Mouse (Mus musculus): ENCODE results near the gene Cdk17.

The Cdk17 gene

GRCm38 (mm10) chr10:93160807-93161510 is at the start of gene Cdk17:
Gene Cdk17, plus strand, starts transcription at chr10:93160875.
- no peak for DNase-seq (ENCODE audit: low read depth, low spot score)

GRCm38 (mm10) chr10:93111412-93111811 is 49.3 kb upstream of the Cdk17 start:
- DNase-seq (ENCODE audit: low read depth, low spot score), result no peak

GRCm38 (mm10) chr10:93112021-93112420 is 48.7 kb upstream of the Cdk17 start:
- DNase-seq (ENCODE audit: low read depth, low spot score), result no peak

- no peak for DNase-seq (ENCODE audit: low read depth, low spot score)
Measured at GRCm38 (mm10) chr10:93113968-93114367, 46.7 kb upstream of the Cdk17 start.

GRCm38 (mm10) chr10:93114782-93115181 is 45.9 kb upstream of the Cdk17 start:
- no peak for DNase-seq (ENCODE audit: low read depth, low spot score)

- DNase-seq (ENCODE audit: low read depth, low spot score), result no peak
Measured at GRCm38 (mm10) chr10:93115743-93116142, 44.9 kb upstream of the Cdk17 start.

- no peak for DNase-seq (ENCODE audit: low read depth, low spot score)
Measured at GRCm38 (mm10) chr10:93116636-93117035, 44.0 kb upstream of the Cdk17 start.

GRCm38 (mm10) chr10:93119809-93120208 is 40.9 kb upstream of the Cdk17 start:
- no peak for DNase-seq (ENCODE audit: low read depth, low spot score)

GRCm38 (mm10) chr10:93121262-93121860 is 39.3 kb upstream of the Cdk17 start:
- DNase-seq (ENCODE audit: low read depth, low spot score), result no peak

- peak; percentile 61 for DNase-seq (ENCODE audit: low read depth, low spot score)
Measured at GRCm38 (mm10) chr10:93122399-93123184, 38.1 kb upstream of the Cdk17 start.

- peak; percentile 48 for DNase-seq (ENCODE audit: low read depth, low spot score)
Measured at GRCm38 (mm10) chr10:93123310-93123709, 37.4 kb upstream of the Cdk17 start.

GRCm38 (mm10) chr10:93123957-93124613 is 36.6 kb upstream of the Cdk17 start:
- DNase-seq (ENCODE audit: low read depth, low spot score), result peak; percentile 95

GRCm38 (mm10) chr10:93126025-93126424 is 34.6 kb upstream of the Cdk17 start:
- DNase-seq (ENCODE audit: low read depth, low spot score), result no peak

- DNase-seq (ENCODE audit: low read depth, low spot score), result no peak
Measured at GRCm38 (mm10) chr10:93128566-93128965, 32.1 kb upstream of the Cdk17 start.

- DNase-seq (ENCODE audit: low read depth, low spot score), result no peak
Measured at GRCm38 (mm10) chr10:93129345-93129744, 31.3 kb upstream of the Cdk17 start.

- no peak for DNase-seq (ENCODE audit: low read depth, low spot score)
Measured at GRCm38 (mm10) chr10:93129904-93130455, 30.7 kb upstream of the Cdk17 start.

GRCm38 (mm10) chr10:93130456-93130940 is 30.2 kb upstream of the Cdk17 start:
- DNase-seq (ENCODE audit: low read depth, low spot score), result no peak

- no peak for DNase-seq (ENCODE audit: low read depth, low spot score)
Measured at GRCm38 (mm10) chr10:93131865-93132566, 28.7 kb upstream of the Cdk17 start.

GRCm38 (mm10) chr10:93138730-93139129 is 21.9 kb upstream of the Cdk17 start:
- no peak for DNase-seq (ENCODE audit: low read depth, low spot score)

- no peak for DNase-seq (ENCODE audit: low read depth, low spot score)
Measured at GRCm38 (mm10) chr10:93140778-93141177, 19.9 kb upstream of the Cdk17 start.
